Mouse (Mus musculus): Measurements from ENCODE around the gene Col26a1. TPM values are rescaled to one million over a fixed set of nuclear protein-coding genes. Genes with fewer than 3 reads are reported as not detected.
"Not testable (repeated sequence)": the region's sequence is repeated elsewhere in the genome, so short reads cannot be mapped to it uniquely, and the experiment has no call there.

Gene Col26a1
- total RNA-seq, 4 experiments from 2014 or later: 0.22 to 1.4 (median 0.94) TPM

- DNase-seq: no peak
These were observed 78.0 kb downstream of the Col26a1 start for GRCm38 (mm10) chr5:136805019-136805418.

- no peak for DNase-seq
These were observed 78.8 kb downstream of the Col26a1 start for GRCm38 (mm10) chr5:136804246-136804645.

DNA sequence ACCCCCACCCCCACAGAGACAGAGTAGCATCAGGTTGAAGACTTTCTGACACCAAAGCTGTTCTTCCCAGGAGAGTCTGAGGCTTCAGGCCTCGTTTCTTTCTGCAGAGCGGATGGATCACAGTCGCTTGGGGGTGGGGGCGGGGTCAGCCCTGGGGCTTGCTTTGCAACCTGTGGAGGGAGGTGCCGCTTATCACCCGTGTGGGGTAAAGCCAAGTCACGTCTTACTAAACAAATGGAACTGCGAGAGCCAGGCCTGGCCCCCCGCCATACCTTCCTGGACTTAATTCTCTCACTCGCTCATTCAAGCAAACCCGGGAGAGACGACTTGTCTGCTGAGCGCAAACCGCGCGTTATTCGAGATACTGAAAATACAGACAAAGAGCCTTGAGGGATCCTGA, 80.3 kb downstream of the Col26a1 start:
- DNase-seq: no peak

DNA sequence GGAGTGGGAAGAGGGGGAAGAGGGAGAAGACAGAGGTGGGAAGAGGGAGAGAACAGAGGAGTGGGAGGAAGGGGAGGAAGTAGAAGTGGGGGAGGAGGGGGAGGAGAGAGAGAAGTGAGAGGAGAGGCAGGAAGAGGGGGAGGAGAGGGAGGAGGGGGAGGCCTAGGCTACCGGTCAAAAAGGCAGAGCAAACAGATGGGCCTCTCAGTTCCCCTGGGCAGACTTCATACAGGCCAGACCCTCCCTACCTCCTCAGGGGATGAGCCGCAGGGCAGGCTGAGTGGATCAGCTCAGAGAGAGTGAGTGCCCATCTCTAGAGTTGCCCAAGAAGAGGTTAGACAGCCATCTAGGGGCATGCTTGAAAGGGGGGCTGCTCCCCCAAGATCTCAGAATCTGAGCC, 86.1 kb downstream of the Col26a1 start:
- no peak for DNase-seq

- no peak for DNase-seq
These were observed 89.2 kb downstream of the Col26a1 start for GRCm38 (mm10) chr5:136793807-136794206.

GRCm38 (mm10) chr5:136792541-136792940, 90.5 kb downstream of the Col26a1 start:
- no peak for DNase-seq

- DNase-seq: no peak
These were observed 91.8 kb downstream of the Col26a1 start for GRCm38 (mm10) chr5:136791204-136791603.

DNA sequence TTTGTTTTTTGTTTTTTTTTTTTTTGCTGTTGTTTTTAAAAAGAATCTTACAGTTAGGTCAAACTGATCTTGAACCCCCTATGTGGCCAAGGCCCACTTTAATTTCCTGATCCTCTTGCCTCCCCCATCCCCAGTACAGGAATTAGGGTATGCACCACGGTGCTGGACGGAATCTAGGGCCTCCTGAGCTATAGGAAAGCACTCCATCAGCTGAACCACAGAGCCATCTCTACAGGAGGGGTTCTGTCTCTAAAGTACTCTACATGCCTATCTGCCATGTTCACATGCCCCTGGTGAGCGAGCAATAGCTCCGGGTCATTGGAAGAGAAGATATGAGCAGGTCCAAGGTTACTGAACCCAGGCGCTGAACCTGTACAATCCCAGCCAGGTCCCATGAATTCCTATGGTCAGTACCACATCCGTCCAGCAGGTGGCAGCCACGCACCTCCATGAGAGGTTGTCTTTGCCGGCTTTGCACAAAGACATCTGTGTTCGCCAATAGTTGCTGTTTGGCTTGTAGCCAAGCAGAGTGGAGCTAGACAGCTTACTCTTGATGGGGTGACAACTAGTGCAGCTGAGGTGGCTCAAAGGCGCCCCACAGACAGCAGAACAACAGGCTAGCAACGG, 92.3 kb downstream of the Col26a1 start:
- peak; percentile 62 for DNase-seq

DNA sequence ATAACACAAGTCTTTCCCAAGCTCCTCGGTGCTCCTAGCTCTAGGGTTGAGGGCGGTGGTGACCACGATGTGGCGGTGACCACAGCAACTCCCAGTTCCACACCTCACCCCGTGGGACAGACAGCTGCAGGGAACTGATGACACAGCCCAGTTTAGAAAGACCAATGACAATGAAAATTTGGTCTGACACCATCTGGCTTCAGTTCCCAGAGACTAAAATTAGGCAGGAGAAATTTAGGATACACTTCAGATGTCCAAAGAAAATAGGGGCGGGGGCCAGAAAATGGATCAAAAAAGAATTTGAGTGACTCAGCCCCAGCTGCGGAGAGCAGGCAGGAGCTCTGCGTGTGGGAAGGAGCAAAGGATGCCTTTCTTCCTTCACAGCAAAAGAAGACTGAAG, 98.5 kb downstream of the Col26a1 start:
- no peak for DNase-seq

DNA sequence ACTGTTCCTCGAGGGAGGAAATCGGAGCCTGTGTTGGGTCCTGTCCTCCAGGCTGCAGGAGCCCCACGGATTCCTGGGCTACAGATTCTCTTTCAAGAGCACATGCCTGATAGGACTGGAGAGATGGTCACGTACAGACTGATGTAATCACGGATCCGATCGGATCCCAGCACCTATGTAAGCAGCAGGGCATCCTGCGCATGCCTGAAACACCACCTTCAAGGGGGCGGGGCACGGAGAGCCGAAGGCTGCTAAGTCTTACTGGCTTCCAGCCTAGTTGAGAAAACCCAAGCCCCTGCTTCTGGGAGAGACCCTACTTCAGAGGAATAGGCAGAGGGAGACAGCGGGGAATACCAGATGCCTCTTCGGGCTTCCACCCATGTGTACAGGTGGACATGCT, 100.4 kb downstream of the Col26a1 start:
- DNase-seq: no peak

GRCm38 (mm10) chr5:136780465-136780864, 102.5 kb downstream of the Col26a1 start:
- DNase-seq: no peak

GRCm38 (mm10) chr5:136779946-136780345, 103.1 kb downstream of the Col26a1 start:
- DNase-seq: no peak

- no peak for DNase-seq
These were observed 107.5 kb downstream of the Col26a1 start for GRCm38 (mm10) chr5:136775548-136775947.

DNA sequence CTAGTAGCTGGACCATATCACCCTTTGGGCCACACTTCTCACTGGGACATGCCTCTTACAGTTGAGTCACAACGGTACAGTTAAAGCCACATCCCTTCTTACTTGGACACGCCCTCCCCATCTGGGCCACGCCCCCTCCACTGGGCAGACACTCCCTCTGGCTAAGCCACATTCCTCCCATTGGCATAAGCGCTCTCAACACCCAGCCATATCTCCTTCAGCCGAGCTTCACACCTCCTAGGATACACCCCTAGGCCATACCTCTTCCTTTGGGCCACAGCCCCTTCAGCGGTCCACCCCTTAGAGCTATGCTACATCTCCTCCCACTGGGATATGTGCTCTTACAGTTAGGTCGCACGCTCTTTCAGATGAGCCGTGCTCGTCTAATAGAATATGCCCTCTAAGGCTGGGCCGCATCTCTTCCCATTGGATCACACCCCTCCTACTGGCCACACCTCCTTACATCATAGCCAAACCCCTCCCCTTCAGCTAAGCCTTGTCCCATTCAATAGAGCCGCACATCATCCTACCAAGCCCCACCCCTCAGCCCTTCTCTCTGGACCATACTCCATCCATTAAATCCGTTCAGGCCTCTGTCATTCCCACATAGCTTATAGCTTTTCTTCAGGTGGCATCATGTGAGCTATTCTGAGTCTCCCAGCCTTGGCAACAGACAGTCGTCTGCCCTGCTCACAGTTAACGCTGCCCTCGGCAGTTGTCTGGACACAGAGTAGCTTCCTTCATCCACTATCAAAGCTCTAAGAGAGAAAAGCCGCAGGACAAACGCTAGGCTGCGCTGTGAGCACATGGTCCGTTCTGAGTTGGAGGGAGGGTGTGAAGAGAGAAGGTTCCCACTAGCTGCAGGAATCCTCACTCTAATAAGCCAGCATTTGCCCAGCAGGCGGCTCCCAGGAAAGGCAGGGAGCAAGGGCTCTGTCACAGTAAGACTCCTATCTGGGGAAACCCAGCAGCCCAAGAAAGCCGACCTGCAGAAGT, 109.7 kb downstream of the Col26a1 start:
- DNase-seq: no peak

- DNase-seq: no peak
These were observed 111.9 kb downstream of the Col26a1 start for GRCm38 (mm10) chr5:136771132-136771531.

DNA sequence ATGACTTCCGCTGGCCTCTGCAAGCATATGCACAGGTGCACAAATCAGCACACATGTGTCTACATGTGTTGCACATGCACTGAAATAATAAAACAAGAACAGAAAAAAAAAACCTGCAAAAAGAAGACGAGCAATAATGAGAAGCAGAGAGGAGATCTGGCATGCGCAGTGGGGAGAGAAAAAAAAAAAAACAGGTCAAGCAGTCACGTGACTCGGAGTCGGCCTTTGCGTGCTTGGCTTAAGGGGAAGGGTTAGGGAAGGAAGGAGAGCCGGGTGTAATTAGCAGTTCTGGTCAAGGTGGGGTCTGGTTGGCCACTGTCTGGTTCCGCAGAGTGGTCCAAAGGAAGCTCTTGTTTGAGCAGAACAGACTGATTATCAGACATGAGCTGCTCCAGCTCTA, 115.7 kb downstream of the Col26a1 start:
- DNase-seq: no peak

DNA sequence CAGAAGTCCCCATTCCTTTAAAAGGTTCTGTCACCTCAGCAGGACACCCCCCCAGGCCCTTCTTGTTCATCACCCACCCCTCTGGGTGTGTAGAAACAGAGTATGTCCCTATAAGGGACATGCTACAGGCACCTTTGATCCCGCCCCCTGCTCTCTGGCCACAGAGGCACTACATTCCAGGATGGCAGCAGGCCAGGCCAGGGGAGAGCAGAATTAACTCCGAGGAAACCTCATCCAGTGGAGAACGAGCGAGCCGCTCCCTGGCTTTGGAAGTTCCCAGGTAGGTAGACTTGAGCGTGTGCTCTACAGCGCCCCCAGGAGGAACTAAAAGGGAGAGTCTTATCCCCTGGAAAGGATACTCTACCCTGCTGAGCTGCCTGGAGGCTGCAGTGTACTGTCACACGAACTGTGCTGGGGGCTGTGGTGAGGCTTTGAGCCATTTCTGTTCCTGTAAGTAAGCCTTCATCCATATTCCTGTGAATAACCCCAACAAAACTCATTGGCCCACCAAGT, 118.8 kb downstream of the Col26a1 start:
- DNase-seq: no peak

- DNase-seq: no peak
These were observed 122.7 kb downstream of the Col26a1 start for GRCm38 (mm10) chr5:136760345-136760744.

DNA sequence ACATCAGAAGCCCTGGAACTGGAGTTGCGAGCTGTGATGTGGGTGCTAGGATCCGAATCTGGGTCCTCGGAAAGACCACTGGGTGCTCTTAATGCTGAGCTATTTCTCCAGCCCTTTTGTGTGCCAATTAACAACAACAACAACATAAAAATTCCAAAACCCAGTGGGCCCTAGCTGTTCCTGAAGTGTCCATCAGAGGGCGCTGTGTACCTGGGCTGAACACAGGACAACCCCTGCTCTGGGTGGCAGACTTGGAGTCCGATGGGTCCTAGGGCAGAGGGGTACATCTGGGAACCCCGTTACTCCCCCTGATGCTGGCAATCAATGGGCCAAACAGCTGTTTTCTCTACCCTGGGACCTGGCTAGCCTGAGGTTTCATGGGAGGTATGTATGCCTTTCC, 123.2 kb downstream of the Col26a1 start:
- DNase-seq: no peak

DNA sequence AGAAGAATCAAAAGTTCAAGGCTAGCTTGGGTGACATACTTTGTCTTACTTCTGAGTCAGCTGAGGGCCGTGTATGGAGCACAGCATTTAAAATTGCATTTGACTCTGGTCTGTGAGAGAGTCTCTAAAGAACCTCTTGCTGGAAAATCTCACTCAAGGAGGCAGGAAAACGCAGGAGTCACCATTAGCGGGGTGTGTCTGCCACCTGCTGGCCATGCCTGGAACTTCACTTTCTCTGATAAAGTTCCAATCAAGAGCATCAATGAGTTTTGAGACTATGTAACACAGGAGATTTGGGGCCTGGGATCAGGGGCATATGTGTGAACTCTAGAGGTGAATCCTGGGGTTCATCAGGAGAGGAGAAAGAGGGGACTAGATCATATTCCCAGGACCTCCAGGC, 127.3 kb downstream of the Col26a1 start:
- DNase-seq: peak; percentile 21

DNA sequence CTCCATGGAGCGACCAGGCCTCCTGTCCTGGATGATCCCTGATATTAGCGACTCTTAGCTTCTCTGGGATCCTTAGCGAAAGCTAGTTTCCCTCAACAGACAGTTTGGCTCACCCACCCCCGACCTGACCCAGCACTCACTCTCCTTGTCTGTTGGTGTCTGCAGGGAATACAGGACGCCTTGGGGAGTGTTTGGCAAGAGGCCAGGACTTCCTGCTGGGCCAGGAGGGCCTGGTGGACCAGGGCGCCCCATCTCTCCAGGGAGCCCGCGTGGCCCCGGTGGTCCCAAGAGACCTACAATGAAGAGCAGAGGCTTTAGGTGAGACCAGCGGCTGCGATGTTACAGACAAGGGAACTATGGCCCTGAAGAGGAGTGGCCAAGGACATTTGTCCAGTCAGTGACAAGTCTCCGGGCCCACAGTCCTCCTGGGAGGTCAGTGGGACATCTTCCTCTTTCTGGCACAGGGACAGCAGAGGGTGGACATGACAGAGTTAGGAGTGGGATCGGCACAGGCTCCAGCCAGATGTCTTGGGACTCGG, 128.9 kb downstream of the Col26a1 start:
- DNase-seq: peak; percentile 9

DNA sequence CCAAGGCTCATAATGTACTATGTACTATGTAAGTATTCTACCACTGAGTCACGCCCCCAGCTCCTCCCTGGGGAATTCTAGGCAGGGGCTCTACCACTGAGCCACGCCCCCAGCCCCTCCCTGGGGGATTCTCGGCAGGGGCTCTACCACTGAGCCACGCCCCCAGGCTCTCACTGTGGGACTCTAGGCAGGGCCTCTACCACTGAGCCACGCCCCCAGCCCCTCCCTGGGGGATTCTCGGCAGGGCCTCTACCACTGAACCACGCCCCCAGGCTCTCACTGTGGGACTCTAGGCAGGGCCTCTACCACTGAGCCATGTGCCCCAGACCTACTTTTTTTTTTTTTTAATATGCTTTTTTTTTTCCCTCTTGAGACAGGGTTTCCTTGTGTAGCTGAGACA, 129.8 kb downstream of the Col26a1 start:
- DNase-seq: not testable (repeated sequence)

DNA sequence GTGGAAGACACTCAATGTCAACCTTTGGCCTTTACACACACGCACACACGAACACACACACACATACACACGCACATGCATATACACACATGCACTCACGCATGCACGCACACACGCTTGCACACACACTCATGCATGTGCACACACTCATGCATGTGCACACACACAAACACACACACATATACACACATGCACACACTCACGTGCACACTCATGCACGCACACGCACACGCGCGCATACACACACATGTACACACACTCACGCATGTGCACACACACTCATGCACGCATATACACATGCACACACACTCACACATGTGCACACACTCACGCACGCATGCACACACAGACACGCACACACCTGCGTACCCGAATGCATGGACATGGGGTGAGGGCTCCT, 130.9 kb downstream of the Col26a1 start:
- no peak for DNase-seq
